Mouse (Mus musculus) heart, embryonic 14.5 days (tissue): ENCODE data around the gene Bcl2l11. TPM values are rescaled to one million over a fixed set of nuclear protein-coding genes. Genes with fewer than 3 reads are reported as not detected.
"Not testable (repeated sequence)": the region's sequence is repeated elsewhere in the genome, so short reads cannot be mapped to it uniquely, and the experiment has no call there.

Experiments used
- ATAC-seq: fragments of 200-750 bp; cut with Nextera tagmentation; 2 replicates; pipeline ENCODE4 v1.8.0; 2017; ENCODE audit warnings: low read depth, moderate TSS enrichment; ENCODE audit not compliant: insufficient number of reproducible peaks, insufficient read depth, low FRiP score
- H3K27ac ChIP-seq, 2 experiments: fragments of 200-500 bp in 1 of 2; fragments of 300-500 bp in 1 of 2; sonication (generic) in 1 of 2; replicated peaks in 1 of 2; 2 replicates each; pipeline ENCODE4 v1.5.1; 2012 to 2014; ENCODE audit warnings: low read depth in 2 of 2, low read length in 2 of 2, control low read depth in 1 of 2, mild to moderate bottlenecking in 1 of 2, mixed read lengths in 1 of 2; ENCODE audit not compliant: control insufficient read depth in 1 of 2, insufficient read depth in 1 of 2
- H3K27me3 ChIP-seq: fragments of 300-500 bp; sonication (generic); 2 replicates; pipeline ENCODE4 v1.6.1; 2014; ENCODE audit warnings: mild to moderate bottlenecking, low read length, control low read depth; ENCODE audit not compliant: control insufficient read depth, insufficient read depth
- H3K36me3 ChIP-seq: fragments of 300-500 bp; sonication (generic); 2 replicates; pipeline ENCODE4 v1.6.1; 2014; ENCODE audit warnings: mild to moderate bottlenecking, control low read depth, low read length, mixed read lengths; ENCODE audit not compliant: control insufficient read depth, insufficient read depth
- H3K4me1 ChIP-seq, 2 experiments: fragments of 200-500 bp in 1 of 2; fragments of 300-500 bp in 1 of 2; sonication (generic) in 1 of 2; 2 replicates each; pipeline ENCODE4 v1.6.1; 2012 to 2014; ENCODE audit warnings: low read length in 2 of 2, control low read depth in 1 of 2, mixed read lengths in 1 of 2; ENCODE audit not compliant: control insufficient read depth in 2 of 2, insufficient read depth in 2 of 2
- H3K4me2 ChIP-seq: fragments of 300-500 bp; sonication (generic); 2 replicates; pipeline ENCODE4 v1.6.1; 2014; ENCODE audit warnings: mild to moderate bottlenecking, low read length
- H3K4me3 ChIP-seq, 2 experiments: fragments of 200-500 bp in 1 of 2; fragments of 300-500 bp in 1 of 2; sonication (generic) in 1 of 2; 2 replicates each; pipeline ENCODE4 v1.5.1; 2012 to 2014; ENCODE audit warnings: low read length in 2 of 2, mild to moderate bottlenecking in 2 of 2, control low read depth in 1 of 2, low read depth in 1 of 2, moderate library complexity in 1 of 2; ENCODE audit not compliant: control insufficient read depth in 1 of 2, insufficient read depth in 1 of 2
- H3K9ac ChIP-seq: fragments of 300-500 bp; sonication (generic); 2 replicates; pipeline ENCODE4 v1.6.1; 2014; ENCODE audit warnings: mild to moderate bottlenecking, low read length
- H3K9me3 ChIP-seq: fragments of 300-500 bp; sonication (generic); 2 replicates; pipeline ENCODE4 v1.6.1; 2016; ENCODE audit warnings: low read length, control low read depth; ENCODE audit not compliant: control insufficient read depth
- WGBS: fragments of 180-500 bp; shearing (Covaris S2); extraction: QIAGEN DNeasy Blood & Tissue Kit; methylation state at CpG from one replicate; pipeline ENCODE4 v1.1.7; 2014; 5-methylcytosine and 5-hydroxymethylcytosine counted together
- polyA plus RNA-seq: library from polyadenylated mRNA; unstranded; fragments of >200 nt; fragmentation: Nextera tagmentation; extraction: Ambion mirVana; gene quantifications from 2 replicates; pipeline ENCODE4 v1.2.1, GENCODE M21; 2014

The Bcl2l11 gene
- polyA plus RNA-seq, 1 experiment from 2014 or later, result 21.0 TPM

DNA sequence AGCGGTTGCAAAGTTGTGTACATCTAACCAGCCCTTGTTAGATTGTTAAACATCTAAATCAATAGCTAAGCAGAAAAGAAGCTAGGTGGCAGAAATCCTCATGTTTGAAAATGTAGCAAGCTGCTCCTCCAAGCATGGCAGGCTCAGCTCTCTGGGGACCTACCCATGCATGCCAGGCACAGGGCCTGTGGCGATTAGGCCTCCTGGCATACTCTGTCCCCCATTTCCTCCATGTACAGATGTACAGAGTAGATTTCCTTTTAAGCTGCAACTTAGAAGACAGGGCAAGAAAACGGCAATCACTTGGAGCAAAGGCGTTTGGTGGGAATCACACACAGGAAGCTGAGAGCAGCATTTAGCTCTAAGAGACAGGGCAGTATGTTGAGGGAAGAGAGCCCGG is 31.6 kb upstream of the Bcl2l11 start:
- no peak overlapping the region for H3K27ac ChIP-seq
- H3K4me2 ChIP-seq, result no peak overlapping the region
- no peaks in the 10 kb centered on the region; a peak in 1 of 4 replicates for H3K4me1 ChIP-seq
- H3K9me3 ChIP-seq, result peaks cover under 1% of the 10 kb centered on the region; the same call in 1 of the 2 replicates
- WGBS, result 74% methylated on average over 5 of the region's 5 CpGs
- no peak overlapping the region for H3K9ac ChIP-seq
- no peaks in the 10 kb centered on the region for H3K27me3 ChIP-seq
- H3K36me3 ChIP-seq, result no peaks in the 10 kb centered on the region
- ATAC-seq, result no peak
- H3K4me3 ChIP-seq, result no peak overlapping the region

DNA sequence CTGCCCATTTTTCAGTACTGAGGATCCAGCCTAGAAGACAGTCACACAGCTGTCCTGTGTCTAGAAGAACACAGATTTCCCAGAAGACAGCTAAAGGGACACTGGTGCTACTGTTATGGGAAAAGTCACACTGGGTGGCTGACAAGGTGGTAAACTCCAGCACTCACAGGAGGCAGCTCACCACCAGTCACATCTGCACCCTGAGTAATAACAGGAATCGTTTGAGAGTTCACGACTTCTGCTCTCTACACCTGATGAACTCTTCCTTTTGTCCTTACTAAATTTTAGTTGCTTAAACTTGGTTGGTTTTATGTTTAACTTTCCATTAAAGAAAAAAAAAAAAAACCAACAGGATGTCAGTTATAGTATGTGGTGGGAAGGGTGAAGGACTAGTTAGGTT is 31.2 kb upstream of the Bcl2l11 start:
- no peaks in the 10 kb centered on the region for H3K9me3 ChIP-seq
- no peaks in the 10 kb centered on the region for H3K27me3 ChIP-seq
- no peak overlapping the region for H3K27ac ChIP-seq
- no peaks in the 10 kb centered on the region for H3K36me3 ChIP-seq
- no peak overlapping the region for H3K4me2 ChIP-seq
- ATAC-seq, result no peak
- no peak overlapping the region for H3K4me3 ChIP-seq
- no peaks in the 10 kb centered on the region; a peak in 1 of 4 replicates for H3K4me1 ChIP-seq
- WGBS, result 60% methylated on average over 2 of the region's 2 CpGs
- no peak overlapping the region for H3K9ac ChIP-seq

DNA sequence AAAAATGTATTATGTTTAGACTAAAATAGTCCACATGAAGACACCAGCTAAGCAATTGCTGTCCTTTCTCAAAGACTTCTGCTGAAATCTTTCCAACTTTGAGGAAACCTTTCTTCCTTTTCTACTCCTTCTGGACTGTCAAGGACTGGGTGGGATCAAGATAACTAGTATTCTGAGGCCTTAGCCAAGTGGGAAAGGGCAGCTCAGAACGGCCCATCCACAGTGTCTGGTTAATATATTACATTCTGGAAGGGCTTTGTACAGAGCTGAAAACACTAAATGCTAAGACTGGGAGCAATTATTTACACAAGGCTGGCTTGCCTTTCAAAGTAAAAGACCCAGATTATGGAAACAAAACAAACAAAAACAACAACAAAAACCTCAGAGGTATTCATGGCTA is 30.6 kb upstream of the Bcl2l11 start:
- Histone ChIP-seq H3K4me2 (no peak overlapping the region), H3K36me3 (no peaks in the 10 kb centered on the region), H3K9me3 (no peaks in the 10 kb centered on the region)

DNA sequence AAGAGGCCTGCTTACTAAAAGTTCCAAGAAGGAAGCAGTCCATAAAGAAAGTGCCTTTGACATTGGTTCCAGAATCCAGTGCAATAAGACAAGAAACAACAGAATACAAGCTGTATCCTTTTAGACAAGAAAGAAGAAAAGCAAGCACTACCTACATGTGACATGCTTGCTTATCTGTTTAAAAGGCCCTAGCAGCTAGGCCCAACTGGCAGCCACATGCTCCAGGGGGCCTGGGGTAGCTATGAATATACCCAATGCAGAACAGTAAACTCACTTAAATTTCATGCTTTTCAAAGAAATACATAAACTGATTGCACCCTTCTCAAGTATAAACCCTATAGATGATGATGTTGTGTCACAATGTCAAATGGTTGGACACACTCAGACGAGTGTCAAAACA is 29.8 kb upstream of the Bcl2l11 start:
- Histone ChIP-seq H3K27me3 (no peaks in the 10 kb centered on the region), H3K4me3 (no peak overlapping the region), H3K4me1 (no peaks in the 10 kb centered on the region; a peak in 1 of 4 replicates), H3K9me3 (no peaks in the 10 kb centered on the region), H3K4me2 (no peak overlapping the region), H3K9ac (no peak overlapping the region), H3K27ac (no peak overlapping the region), H3K36me3 (no peaks in the 10 kb centered on the region)
- ATAC-seq, result no peak
- WGBS, result 85% methylated on average over 1 of the region's 1 CpGs

More for the DNA sequence above, 30.6 kb upstream of the Bcl2l11 start:
- H3K4me1 ChIP-seq, result no peaks in the 10 kb centered on the region; a peak in 1 of 4 replicates
- ATAC-seq, result no peak
- no peak overlapping the region for H3K4me3 ChIP-seq
- no peak overlapping the region for H3K9ac ChIP-seq
- 37% methylated on average over 1 of the region's 1 CpGs for WGBS
- H3K27me3 ChIP-seq, result no peaks in the 10 kb centered on the region
- no peak overlapping the region for H3K27ac ChIP-seq

DNA sequence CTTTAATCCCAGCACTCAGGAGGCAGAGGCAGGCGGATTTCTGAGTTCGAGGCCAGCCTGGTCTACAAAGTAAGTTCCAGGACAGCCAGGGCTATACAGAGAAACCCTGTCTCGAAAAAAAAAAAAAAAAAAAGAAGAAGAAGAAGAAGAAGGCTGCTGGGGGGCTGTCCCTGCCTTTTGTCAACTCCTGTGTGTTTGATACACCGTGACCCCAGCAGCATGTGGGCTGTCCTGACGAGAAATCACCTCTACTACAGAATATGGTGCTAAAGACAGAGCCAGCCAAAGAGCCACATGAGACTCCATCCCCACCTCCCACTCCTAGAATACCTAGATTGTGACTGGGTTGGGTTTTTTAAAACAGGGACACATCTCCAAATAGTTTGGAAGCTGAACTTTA is 27.7 kb upstream of the Bcl2l11 start:
- H3K4me2 ChIP-seq, H3K9me3 ChIP-seq, H3K4me1 ChIP-seq, H3K36me3 ChIP-seq, H3K27ac ChIP-seq, H3K27me3 ChIP-seq, H3K9ac ChIP-seq, ATAC-seq, H3K4me3 ChIP-seq: not testable (repeated sequence)
- 76% methylated on average over 5 of the region's 5 CpGs for WGBS

DNA sequence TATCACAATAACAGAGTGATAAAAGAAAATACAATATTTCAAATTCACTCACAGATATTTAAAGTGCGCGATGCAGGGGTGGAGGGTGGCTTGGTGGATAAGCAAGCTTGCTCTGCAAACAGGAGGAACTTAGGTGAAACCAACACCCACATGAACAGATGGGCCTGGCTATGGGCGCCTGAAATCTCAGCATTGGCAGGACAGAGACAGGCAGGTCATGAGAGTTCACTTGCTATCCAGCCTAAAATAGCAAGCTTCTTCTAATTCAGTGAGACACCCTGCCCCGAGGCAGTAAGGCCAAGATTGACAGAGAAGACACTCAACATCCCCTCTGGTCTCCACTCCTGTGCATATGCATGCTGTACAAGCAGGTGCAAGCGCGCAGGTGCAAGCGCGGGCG is 23.8 kb upstream of the Bcl2l11 start:
- Histone ChIP-seq H3K4me3 (no peak overlapping the region), H3K4me2 (no peak overlapping the region), H3K27ac (no peak overlapping the region), H3K36me3 (no peaks in the 10 kb centered on the region), H3K9me3 (no peaks in the 10 kb centered on the region), H3K9ac (no peak overlapping the region), H3K27me3 (no peaks in the 10 kb centered on the region), H3K4me1 (peaks cover 3 to 11% of the 10 kb centered on the region in 2 experiments; a peak in 3 of 4 replicates)
- ATAC-seq, result no peak
- 80% methylated on average over 9 of the region's 9 CpGs for WGBS

DNA sequence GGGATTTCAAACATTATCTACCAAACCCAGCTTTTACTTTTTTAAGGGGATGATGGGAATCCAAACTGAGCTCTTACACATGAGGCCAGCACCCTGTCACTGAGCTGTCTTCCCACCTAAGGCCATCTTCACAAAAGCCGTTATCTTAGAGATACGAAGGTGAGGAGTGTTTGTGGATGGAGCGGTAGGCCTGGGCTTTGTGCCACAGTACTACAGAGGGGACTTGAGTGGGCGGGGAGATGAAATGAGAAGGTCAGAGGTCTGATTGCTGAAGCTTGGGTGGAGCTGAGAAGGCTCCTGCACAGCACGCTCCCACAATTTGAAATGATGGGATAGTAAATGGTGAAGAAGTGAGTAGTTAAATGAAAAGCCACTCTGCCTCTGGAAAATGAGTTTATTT is 21.0 kb upstream of the Bcl2l11 start:
- Histone ChIP-seq H3K9me3 (0 out of 2 replicates have a peak, but pooled peaks cover 1% of the 10 kb centered on the region), H3K9ac (no peak overlapping the region), H3K27me3 (no peaks in the 10 kb centered on the region), H3K4me3 (no peak overlapping the region), H3K27ac (no peak overlapping the region), H3K36me3 (no peaks in the 10 kb centered on the region), H3K4me2 (no peak overlapping the region), H3K4me1 (peaks cover 3 to 11% of the 10 kb centered on the region in 2 experiments; a peak in 3 of 4 replicates)
- ATAC-seq, result no peak
- 35% methylated on average over 5 of the region's 5 CpGs for WGBS

DNA sequence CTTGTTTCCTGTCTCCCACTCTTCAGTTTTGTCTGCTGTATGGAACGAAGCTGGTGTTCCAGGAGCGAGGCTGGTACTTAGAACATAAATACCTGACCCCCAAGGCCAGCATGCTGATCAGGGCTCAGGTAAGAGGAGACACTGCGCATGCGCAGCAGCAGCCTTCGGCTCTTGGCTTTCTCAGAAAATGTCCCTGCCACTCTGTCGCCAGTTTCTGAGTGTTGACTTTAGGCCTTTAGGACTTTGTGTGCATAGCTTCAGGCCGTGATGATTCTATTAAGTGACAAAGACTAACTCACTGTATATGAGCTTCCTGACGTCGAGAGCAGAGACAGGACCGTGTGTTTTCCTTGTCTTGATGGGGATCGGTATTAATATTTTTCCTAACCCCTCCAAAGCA is 20.2 kb upstream of the Bcl2l11 start:
- Histone ChIP-seq H3K27me3 (no peaks in the 10 kb centered on the region), H3K36me3 (no peaks in the 10 kb centered on the region), H3K27ac (no peak overlapping the region), H3K9ac (no peak overlapping the region), H3K4me3 (no peak overlapping the region), H3K4me2 (no peak overlapping the region), H3K4me1 (peaks cover 3 to 11% of the 10 kb centered on the region in 2 experiments; a peak in 3 of 4 replicates), H3K9me3 (0 out of 2 replicates have a peak, but pooled peaks cover 2% of the 10 kb centered on the region)
- 77% methylated on average over 11 of the region's 11 CpGs for WGBS
- no peak for ATAC-seq
